Mouse (Mus musculus): ENCODE measurements around the gene Hps4. TPM values are rescaled to one million over a fixed set of nuclear protein-coding genes. Genes with fewer than 3 reads are reported as not detected.

Hps4 gene
- polyA plus RNA-seq, 1 experiment from 2014 or later, result 18.9 TPM

- no peaks in the 10 kb centered on the region for H3K4me1 ChIP-seq (ENCODE audit: control insufficient read depth, insufficient read depth, low read length)
- no peaks in the 10 kb centered on the region for H3K27me3 ChIP-seq (ENCODE audit: control insufficient read depth, insufficient read depth, low read length)
- no peak overlapping the region for H3K9ac ChIP-seq (ENCODE audit: low read length)
- H3K27ac ChIP-seq (ENCODE audit: low read length), result no peak overlapping the region
- WGBS, result 79% methylated on average over 12 of the region's 12 CpGs
- peaks cover 25% of the 10 kb centered on the region for H3K36me3 ChIP-seq (ENCODE audit: control insufficient read depth, insufficient read depth)
- H3K4me3 ChIP-seq (ENCODE audit: low read length), result no peak overlapping the region
- no peak overlapping the region for H3K4me2 ChIP-seq (ENCODE audit: low read depth, low read length)
- ATAC-seq (replicated peaks; ENCODE audit: extremely low read depth, insufficient read depth, low FRiP score), result no peak
- no peaks in the 10 kb centered on the region for H3K9me3 ChIP-seq (replicated peaks; ENCODE audit: control insufficient read depth, low read length)
Observed at GRCm38 (mm10) chr5:112367929-112368328, 25.0 kb downstream of the Hps4 start.

DNA sequence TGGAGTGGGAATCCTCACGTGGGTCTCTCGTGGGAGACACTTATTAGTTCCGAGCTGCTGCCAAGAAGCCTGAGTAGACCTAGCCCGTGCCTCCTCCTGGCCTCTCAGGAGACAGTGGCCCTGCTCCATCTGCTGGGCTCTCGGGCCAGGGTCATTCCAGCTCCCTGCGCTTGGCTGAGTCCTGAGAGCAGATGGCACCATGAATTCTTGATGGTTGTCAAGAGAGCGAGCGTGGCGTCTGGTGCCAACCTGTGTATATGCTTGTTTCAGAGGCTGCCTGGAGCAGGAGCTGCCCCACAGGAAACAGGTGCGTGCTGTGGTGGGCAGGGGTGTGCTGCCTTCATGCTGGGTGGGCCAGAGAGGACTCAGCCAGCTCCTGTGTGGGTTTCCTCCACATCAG, 25.8 kb downstream of the Hps4 start:
- Histone ChIP-seq H3K9me3 (replicated peaks; ENCODE audit: control insufficient read depth, low read length) (no peaks in the 10 kb centered on the region), H3K27me3 (ENCODE audit: control insufficient read depth, insufficient read depth, low read length) (no peaks in the 10 kb centered on the region), H3K27ac (ENCODE audit: low read length) (no peak overlapping the region), H3K36me3 (ENCODE audit: control insufficient read depth, insufficient read depth) (peaks cover 25% of the 10 kb centered on the region), H3K4me2 (ENCODE audit: low read depth, low read length) (no peak overlapping the region), H3K4me3 (ENCODE audit: low read length) (no peak overlapping the region), H3K9ac (ENCODE audit: low read length) (no peak overlapping the region), H3K4me1 (ENCODE audit: control insufficient read depth, insufficient read depth, low read length) (no peaks in the 10 kb centered on the region)
- no peak for ATAC-seq (replicated peaks; ENCODE audit: extremely low read depth, insufficient read depth, low FRiP score)
- 92% methylated on average over 10 of the region's 10 CpGs for WGBS

DNA sequence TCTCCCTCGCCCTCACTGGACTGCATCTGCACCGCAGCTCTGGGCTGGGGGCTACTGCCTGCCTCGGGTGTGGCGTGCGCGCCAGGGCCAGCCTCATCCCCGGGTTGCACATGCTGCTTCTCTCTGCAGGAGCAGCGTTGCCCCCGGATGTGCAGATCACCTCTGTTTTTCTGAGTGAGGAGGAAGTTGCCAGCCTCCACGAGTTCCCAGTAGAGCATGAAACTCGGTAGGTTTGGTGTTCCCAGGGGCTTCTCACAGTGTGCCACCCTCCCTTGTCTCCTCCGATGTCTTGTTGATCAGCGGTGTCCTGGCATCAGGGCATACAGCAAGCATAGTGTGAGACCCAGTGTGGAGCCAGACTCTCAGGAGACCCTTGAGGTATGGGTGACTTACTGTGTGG, 26.4 kb downstream of the Hps4 start:
- Histone ChIP-seq H3K4me3 (ENCODE audit: low read length) (no peak overlapping the region), H3K9ac (ENCODE audit: low read length) (no peak overlapping the region), H3K36me3 (ENCODE audit: control insufficient read depth, insufficient read depth) (peaks cover 27% of the 10 kb centered on the region), H3K9me3 (replicated peaks; ENCODE audit: control insufficient read depth, low read length) (no peaks in the 10 kb centered on the region), H3K4me2 (ENCODE audit: low read depth, low read length) (no peak overlapping the region), H3K27ac (ENCODE audit: low read length) (no peak overlapping the region), H3K4me1 (ENCODE audit: control insufficient read depth, insufficient read depth, low read length) (no peaks in the 10 kb centered on the region), H3K27me3 (ENCODE audit: control insufficient read depth, insufficient read depth, low read length) (no peaks in the 10 kb centered on the region)
- ATAC-seq (replicated peaks; ENCODE audit: extremely low read depth, insufficient read depth, low FRiP score), result no peak
- 91% methylated on average over 13 of the region's 13 CpGs for WGBS

DNA sequence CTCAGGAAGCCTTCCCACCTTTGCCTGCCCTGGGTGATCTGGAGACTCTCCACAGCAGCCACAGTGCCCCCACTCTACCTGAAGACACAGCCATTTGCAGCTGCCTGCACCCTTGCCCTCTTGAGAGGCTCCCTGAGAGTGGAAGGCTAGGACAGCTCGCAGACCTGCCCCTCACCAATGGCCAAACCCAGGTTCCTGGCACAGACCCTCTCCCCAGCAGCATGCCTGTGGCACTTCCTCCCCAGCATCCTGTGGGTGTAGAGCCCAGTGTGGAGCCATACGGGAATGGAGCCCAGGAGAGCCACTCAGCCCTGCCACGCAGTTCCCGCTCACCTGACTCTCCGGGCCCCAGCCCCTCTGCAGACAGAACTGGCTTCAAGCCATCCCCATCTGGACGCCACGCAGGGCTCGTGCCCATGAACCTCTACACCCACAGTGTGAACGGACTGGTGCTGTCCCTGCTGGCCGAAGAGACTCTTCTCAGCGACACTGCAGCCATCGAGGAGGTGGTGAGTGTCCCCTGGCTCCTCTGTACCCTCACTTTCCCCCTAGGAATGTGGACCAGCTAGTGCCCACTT, 27.4 kb downstream of the Hps4 start:
- Histone ChIP-seq H3K27me3 (ENCODE audit: control insufficient read depth, insufficient read depth, low read length) (no peaks in the 10 kb centered on the region), H3K9me3 (replicated peaks; ENCODE audit: control insufficient read depth, low read length) (no peaks in the 10 kb centered on the region), H3K4me2 (ENCODE audit: low read depth, low read length) (no peak overlapping the region), H3K4me1 (ENCODE audit: control insufficient read depth, insufficient read depth, low read length) (no peaks in the 10 kb centered on the region), H3K27ac (ENCODE audit: low read length) (no peak overlapping the region), H3K9ac (ENCODE audit: low read length) (no peak overlapping the region), H3K36me3 (ENCODE audit: control insufficient read depth, insufficient read depth) (peaks cover 19% of the 10 kb centered on the region), H3K4me3 (ENCODE audit: low read length) (no peak overlapping the region)
- ATAC-seq (replicated peaks; ENCODE audit: extremely low read depth, insufficient read depth, low FRiP score), result no peak
- 90% methylated on average over 12 of the region's 12 CpGs for WGBS

GRCm38 (mm10) chr5:112371933-112372332, 29.1 kb downstream of the Hps4 start:
- WGBS, result 78% methylated on average over 7 of the region's 7 CpGs
- no peak overlapping the region for H3K9ac ChIP-seq (ENCODE audit: low read length)
- peaks cover 20% of the 10 kb centered on the region for H3K36me3 ChIP-seq (ENCODE audit: control insufficient read depth, insufficient read depth)

DNA sequence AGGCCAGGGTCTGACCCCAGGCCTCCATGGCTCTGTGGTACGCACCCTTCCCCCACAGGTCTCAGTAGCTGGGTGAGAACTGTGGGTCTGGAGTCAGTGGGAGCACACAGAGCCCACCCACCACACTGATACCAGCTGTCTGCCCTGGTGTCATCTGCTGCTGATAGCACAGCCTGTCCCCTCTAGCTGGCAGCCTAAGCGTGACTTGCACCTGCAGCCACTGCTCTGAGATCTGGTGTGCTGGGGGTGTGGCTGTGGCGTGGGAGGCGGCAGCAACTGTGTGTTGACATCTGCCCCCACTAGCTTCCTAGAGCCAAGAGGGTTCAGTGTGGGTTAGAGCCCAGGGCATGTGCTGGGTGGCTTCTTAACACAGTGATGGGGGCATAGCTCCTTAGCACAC, 33.2 kb downstream of the Hps4 start:
- H3K4me2 ChIP-seq (ENCODE audit: low read depth, low read length), result no peak overlapping the region
- H3K4me3 ChIP-seq (ENCODE audit: low read length), result no peak overlapping the region
- no peaks in the 10 kb centered on the region for H3K4me1 ChIP-seq (ENCODE audit: control insufficient read depth, insufficient read depth, low read length)
- H3K27ac ChIP-seq (ENCODE audit: low read length), result no peak overlapping the region
- 76% methylated on average over 4 of the region's 4 CpGs for WGBS
- H3K9ac ChIP-seq (ENCODE audit: low read length), result no peak overlapping the region
- no peaks in the 10 kb centered on the region for H3K27me3 ChIP-seq (ENCODE audit: control insufficient read depth, insufficient read depth, low read length)
- peaks cover 11% of the 10 kb centered on the region for H3K36me3 ChIP-seq (ENCODE audit: control insufficient read depth, insufficient read depth)
- H3K9me3 ChIP-seq (replicated peaks; ENCODE audit: control insufficient read depth, low read length), result no peaks in the 10 kb centered on the region
- ATAC-seq (replicated peaks; ENCODE audit: extremely low read depth, insufficient read depth, low FRiP score), result no peak

More at GRCm38 (mm10) chr5:112371933-112372332, 29.1 kb downstream of the Hps4 start:
- Histone ChIP-seq H3K4me3 (ENCODE audit: low read length) (no peak overlapping the region), H3K27me3 (ENCODE audit: control insufficient read depth, insufficient read depth, low read length) (no peaks in the 10 kb centered on the region), H3K4me1 (ENCODE audit: control insufficient read depth, insufficient read depth, low read length) (no peaks in the 10 kb centered on the region), H3K4me2 (ENCODE audit: low read depth, low read length) (no peak overlapping the region), H3K27ac (ENCODE audit: low read length) (no peak overlapping the region), H3K9me3 (replicated peaks; ENCODE audit: control insufficient read depth, low read length) (no peaks in the 10 kb centered on the region)
- no peak for ATAC-seq (replicated peaks; ENCODE audit: extremely low read depth, insufficient read depth, low FRiP score)

DNA sequence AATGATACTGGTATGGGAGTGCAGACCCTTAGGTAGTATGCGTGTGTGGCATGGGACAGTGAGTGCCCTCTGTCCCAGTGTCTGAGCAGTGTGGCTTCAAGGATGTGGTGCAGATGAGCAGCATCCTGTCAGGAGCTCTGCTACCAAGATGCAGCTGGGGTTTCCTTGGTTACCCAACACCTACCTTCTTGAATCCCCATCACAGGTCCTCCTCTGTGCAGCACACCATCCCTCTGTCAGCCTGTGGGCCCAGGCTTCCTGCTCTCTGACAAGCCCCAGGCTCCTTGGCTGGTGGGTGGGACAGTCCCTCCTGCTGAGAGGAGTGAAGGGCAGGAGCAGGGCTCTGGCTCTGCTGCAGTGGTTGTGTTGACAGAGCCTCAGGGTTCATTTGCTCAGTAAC, 34.5 kb downstream of the Hps4 start:
- Histone ChIP-seq H3K4me1 (ENCODE audit: control insufficient read depth, insufficient read depth, low read length) (no peaks in the 10 kb centered on the region), H3K4me2 (ENCODE audit: low read depth, low read length) (no peak overlapping the region), H3K4me3 (ENCODE audit: low read length) (no peak overlapping the region), H3K36me3 (ENCODE audit: control insufficient read depth, insufficient read depth) (peaks cover 7% of the 10 kb centered on the region), H3K9me3 (replicated peaks; ENCODE audit: control insufficient read depth, low read length) (no peaks in the 10 kb centered on the region), H3K27me3 (ENCODE audit: control insufficient read depth, insufficient read depth, low read length) (no peaks in the 10 kb centered on the region), H3K27ac (ENCODE audit: low read length) (no peak overlapping the region), H3K9ac (ENCODE audit: low read length) (no peak overlapping the region)
- 89% methylated on average over 1 of the region's 1 CpGs for WGBS
- ATAC-seq (replicated peaks; ENCODE audit: extremely low read depth, insufficient read depth, low FRiP score), result no peak

DNA sequence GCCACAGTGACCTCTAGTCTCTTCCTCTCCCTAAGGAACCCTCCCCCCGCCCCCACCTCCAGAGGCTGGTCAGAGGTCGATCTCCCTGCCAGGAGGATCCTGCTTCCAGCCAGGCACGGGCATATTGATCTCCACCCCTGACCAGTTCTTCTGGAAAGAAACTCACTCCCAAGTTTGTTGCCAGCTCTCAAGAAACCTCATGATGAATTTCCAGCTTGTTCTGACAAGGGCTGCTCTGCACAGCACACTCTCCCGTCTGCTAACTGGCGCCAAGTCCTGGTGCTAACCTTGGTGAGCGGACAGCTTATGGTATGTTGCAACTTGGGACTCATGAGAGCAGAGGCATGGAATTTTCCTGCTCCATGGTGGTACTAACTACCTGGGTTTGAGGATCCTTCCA, 35.8 kb downstream of the Hps4 start:
- Histone ChIP-seq H3K9me3 (replicated peaks; ENCODE audit: control insufficient read depth, low read length) (no peaks in the 10 kb centered on the region), H3K27me3 (ENCODE audit: control insufficient read depth, insufficient read depth, low read length) (no peaks in the 10 kb centered on the region), H3K27ac (ENCODE audit: low read length) (no peak overlapping the region), H3K36me3 (ENCODE audit: control insufficient read depth, insufficient read depth) (peaks cover 7% of the 10 kb centered on the region), H3K9ac (ENCODE audit: low read length) (no peak overlapping the region), H3K4me2 (ENCODE audit: low read depth, low read length) (no peak overlapping the region), H3K4me1 (ENCODE audit: control insufficient read depth, insufficient read depth, low read length) (no peaks in the 10 kb centered on the region), H3K4me3 (ENCODE audit: low read length) (no peak overlapping the region)
- WGBS, result 82% methylated on average over 6 of the region's 6 CpGs
- ATAC-seq (replicated peaks; ENCODE audit: extremely low read depth, insufficient read depth, low FRiP score), result no peak

DNA sequence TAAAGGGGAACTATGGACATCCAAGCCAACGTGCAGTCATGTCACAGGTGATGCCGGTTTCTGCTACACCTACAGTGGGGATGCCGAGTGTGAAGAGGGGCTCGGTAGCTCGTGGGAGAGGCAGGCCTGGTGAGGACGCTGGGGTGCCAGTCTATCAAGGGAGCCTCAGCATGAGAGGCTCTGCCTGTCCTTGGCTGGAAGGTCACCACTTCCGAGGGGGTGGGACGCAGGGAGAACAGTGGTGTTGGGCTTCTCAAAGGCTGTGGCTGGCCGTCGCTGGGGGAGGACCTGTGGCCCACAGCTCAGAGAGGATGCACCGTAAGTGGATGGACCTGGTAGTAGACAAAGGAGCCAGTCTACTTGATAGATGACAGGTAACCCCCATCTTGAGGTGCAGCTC, 38.3 kb downstream of the Hps4 start:
- Histone ChIP-seq H3K27me3 (ENCODE audit: control insufficient read depth, insufficient read depth, low read length) (no peaks in the 10 kb centered on the region), H3K27ac (ENCODE audit: low read length) (no peak overlapping the region), H3K4me3 (ENCODE audit: low read length) (no peak overlapping the region), H3K4me1 (ENCODE audit: control insufficient read depth, insufficient read depth, low read length) (no peaks in the 10 kb centered on the region), H3K4me2 (ENCODE audit: low read depth, low read length) (no peak overlapping the region), H3K9me3 (replicated peaks; ENCODE audit: control insufficient read depth, low read length) (no peaks in the 10 kb centered on the region), H3K9ac (ENCODE audit: low read length) (no peak overlapping the region), H3K36me3 (ENCODE audit: control insufficient read depth, insufficient read depth) (no peaks in the 10 kb centered on the region)
- ATAC-seq (replicated peaks; ENCODE audit: extremely low read depth, insufficient read depth, low FRiP score), result no peak
- WGBS, result 64% methylated on average over 11 of the region's 11 CpGs
